Mouse (Mus musculus): ENCODE measurements around the gene Il22ra2.

The Il22ra2 gene

GRCm38 (mm10) chr10:19621408-19622048 is at the start of gene Il22ra2:
Gene Il22ra2 (plus strand): TSS chr10:19621998.
- DNase-seq (ENCODE audit: low read depth, low spot score): no peak

GRCm38 (mm10) chr10:19577571-19577970 is 44.2 kb upstream of the Il22ra2 start:
- DNase-seq (ENCODE audit: low read depth, low spot score): no peak

- no peak for DNase-seq (ENCODE audit: low read depth, low spot score)
These were observed 43.8 kb upstream of the Il22ra2 start for GRCm38 (mm10) chr10:19578001-19578400.

GRCm38 (mm10) chr10:19578409-19578986 is 43.3 kb upstream of the Il22ra2 start:
- DNase-seq (ENCODE audit: low read depth, low spot score): no peak

GRCm38 (mm10) chr10:19580660-19581059 is 41.1 kb upstream of the Il22ra2 start:
- no peak for DNase-seq (ENCODE audit: low read depth, low spot score)

- DNase-seq (ENCODE audit: low read depth, low spot score): peak; percentile 43
These were observed 39.8 kb upstream of the Il22ra2 start for GRCm38 (mm10) chr10:19581844-19582582.

- no peak for DNase-seq (ENCODE audit: low read depth, low spot score)
These were observed 38.9 kb upstream of the Il22ra2 start for GRCm38 (mm10) chr10:19582806-19583430.

- no peak for DNase-seq (ENCODE audit: low read depth, low spot score)
These were observed 37.7 kb upstream of the Il22ra2 start for GRCm38 (mm10) chr10:19584064-19584463.

GRCm38 (mm10) chr10:19584846-19585245 is 37.0 kb upstream of the Il22ra2 start:
- DNase-seq (ENCODE audit: low read depth, low spot score): no peak

GRCm38 (mm10) chr10:19585860-19586259 is 35.9 kb upstream of the Il22ra2 start:
- DNase-seq (ENCODE audit: low read depth, low spot score): no peak

- no peak for DNase-seq (ENCODE audit: low read depth, low spot score)
These were observed 34.5 kb upstream of the Il22ra2 start for GRCm38 (mm10) chr10:19587281-19587680.

GRCm38 (mm10) chr10:19589626-19590025 is 32.2 kb upstream of the Il22ra2 start:
- no peak for DNase-seq (ENCODE audit: low read depth, low spot score)

GRCm38 (mm10) chr10:19591286-19591640 is 30.5 kb upstream of the Il22ra2 start:
- DNase-seq (ENCODE audit: low read depth, low spot score): no peak

- DNase-seq (ENCODE audit: low read depth, low spot score): peak; percentile 98
These were observed 30.0 kb upstream of the Il22ra2 start, which contains the start of gene Ifngr1 for GRCm38 (mm10) chr10:19591641-19592441. Gene Ifngr1 (plus strand): TSS chr10:19591949.

GRCm38 (mm10) chr10:19592556-19592955 is 29.2 kb upstream of the Il22ra2 start:
- no peak for DNase-seq (ENCODE audit: low read depth, low spot score)

GRCm38 (mm10) chr10:19593296-19593695 is 28.5 kb upstream of the Il22ra2 start:
- no peak for DNase-seq (ENCODE audit: low read depth, low spot score)

GRCm38 (mm10) chr10:19594201-19594905 is 27.4 kb upstream of the Il22ra2 start:
- DNase-seq (ENCODE audit: low read depth, low spot score): no peak

GRCm38 (mm10) chr10:19596866-19597265 is 24.9 kb upstream of the Il22ra2 start:
- DNase-seq (ENCODE audit: low read depth, low spot score): no peak

GRCm38 (mm10) chr10:19598091-19598490 is 23.7 kb upstream of the Il22ra2 start:
- peak; percentile 77 for DNase-seq (ENCODE audit: low read depth, low spot score)

- DNase-seq (ENCODE audit: low read depth, low spot score): peak; percentile 44
These were observed 22.3 kb upstream of the Il22ra2 start for GRCm38 (mm10) chr10:19599331-19600092.

Data from R1 (cell line).